Mouse (Mus musculus) Patski (cell line): ENCODE results near the gene Taar1. TPM values are rescaled to one million over a fixed set of nuclear protein-coding genes. Genes with fewer than 3 reads are reported as not detected.

ENCODE experiments used
- ATAC-seq: fragments of 100-300 bp; one replicate; pipeline ENCODE4 v1.8.0; 2021
- CTCF ChIA-PET: fragments of 350-600 bp; sonication (Branson Sonifier 250); formaldehyde crosslinking; loops from one replicate; lab custom pipeline; 2022; ENCODE audit warnings: inconsistent platforms; lab: Charles Lee
- POLR2A ChIA-PET: fragments of 350-600 bp; sonication (Branson Sonifier 250); formaldehyde crosslinking; loops from one replicate; lab custom pipeline; 2022; ENCODE audit warnings: antibody characterized with exemption, inconsistent platforms; lab: Charles Lee
- DNase-seq: peaks from one replicate; pipeline ENCODE4 v3.0.0-alpha.2; 2011; ENCODE audit warnings: low read depth, low spot score
- H3K27me3 ChIP-seq: fragments of 371-371 bp; one replicate; pipeline ENCODE4 v1.5.1; 2021
- CTCF ChIP-seq: fragments of 100-300 bp; IDR thresholded peaks from one replicate; pipeline ENCODE4 v1.5.1; 2021
- in situ Hi-C: fragments of 300-500 bp; cut with MboI; formaldehyde crosslinking; loops from 3 replicates; pipeline ENCODE4 v1.11.1; 2018; ENCODE audit warnings: low pct_unique_long_range_greater_than_20kb, mixed read lengths
- polyA plus RNA-seq: library from polyadenylated mRNA; unstranded; gene quantifications from one replicate; pipeline ENCODE4 v1.2.3, GENCODE M21; 2021

The Taar1 gene
- polyA plus RNA-seq, 1 experiment from 2014 or later, result not detected

DNA sequence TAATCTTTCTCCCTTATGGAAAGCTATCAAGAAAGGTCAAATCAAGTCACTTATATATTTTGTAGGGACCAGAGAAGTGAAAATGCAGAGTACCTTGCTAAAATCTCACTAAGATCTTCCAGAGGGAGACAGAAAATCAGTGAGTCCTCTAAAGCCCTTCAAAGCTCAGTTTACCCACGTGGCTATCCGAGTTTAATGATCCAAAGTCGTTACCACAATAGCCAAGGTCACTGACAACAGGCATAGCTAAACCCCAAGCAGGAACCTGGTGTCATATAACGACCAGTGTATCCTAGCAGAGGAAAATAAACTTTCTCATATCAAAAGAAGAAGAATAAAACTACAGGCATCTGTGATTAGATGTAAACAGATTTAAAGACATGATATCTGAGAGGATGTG lies 17.5 kb downstream of the Taar1 start:
- ChIA-PET CTCF (no interaction called here), POLR2A (no interaction called here)
- peaks cover 32% of the 10 kb centered on the region for H3K27me3 ChIP-seq
- in situ Hi-C loops, result no loop called here
- TF ChIP-seq CTCF, result no peak
- DNase-seq, result no peak
- no peak for ATAC-seq

DNA sequence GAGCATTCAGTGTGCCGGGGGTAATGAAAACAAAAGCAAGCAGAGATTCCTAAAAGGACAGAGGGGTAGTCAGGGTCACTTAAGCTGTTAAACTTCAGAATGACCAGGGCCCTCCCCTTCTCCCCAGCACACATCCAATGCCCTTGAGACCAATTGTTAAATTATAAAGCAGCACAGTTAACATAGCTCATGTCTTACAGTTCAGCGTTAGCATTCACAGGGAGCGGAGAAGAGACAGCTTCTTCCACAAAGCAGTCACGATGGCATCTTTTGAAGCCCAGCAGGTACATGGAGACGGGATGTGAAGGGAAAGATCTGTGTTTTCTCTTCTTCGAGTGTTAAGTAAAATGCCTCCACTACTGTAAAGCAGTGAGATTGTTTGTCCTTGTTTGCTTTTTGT lies 18.2 kb downstream of the Taar1 start, which contains the start of gene Taar2:
Gene Taar2, plus strand, starts transcription at position 261 of the 400 bp plus-strand sequence.
- H3K27me3 ChIP-seq, result peaks cover 27% of the 10 kb centered on the region
- ATAC-seq (no peak), DNase-seq (no peak)
- ChIA-PET CTCF (no interaction called here), POLR2A (no interaction called here)
- in situ Hi-C loops, result no loop called here
- TF ChIP-seq CTCF, result no peak

DNA sequence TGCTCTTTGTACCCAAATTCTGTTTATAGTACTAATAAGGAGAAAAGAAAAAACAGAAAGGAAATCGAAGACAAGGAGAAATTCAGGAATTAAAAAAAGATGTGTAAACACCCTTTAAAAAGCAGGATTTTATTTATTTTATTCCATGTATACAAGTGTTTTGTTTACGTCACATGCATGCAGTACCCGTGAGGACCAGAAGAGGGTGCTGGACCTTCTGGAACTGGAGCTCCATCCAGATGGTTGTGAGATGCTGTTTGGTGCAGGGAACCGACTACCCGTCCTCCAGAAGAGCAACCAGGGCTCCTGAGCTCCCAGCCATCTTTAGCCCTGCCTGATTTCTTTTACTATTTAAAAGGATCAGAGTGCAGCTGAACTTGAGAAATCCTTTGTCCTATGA lies 22.3 kb downstream of the Taar1 start:
- TF ChIP-seq CTCF, result peak; percentile 61
- H3K27me3 ChIP-seq, result peaks cover 27% of the 10 kb centered on the region
- ChIA-PET CTCF (no interaction called here), POLR2A (no interaction called here)
- in situ Hi-C loops, result no loop called here
- ATAC-seq (no peak), DNase-seq (no peak)

DNA sequence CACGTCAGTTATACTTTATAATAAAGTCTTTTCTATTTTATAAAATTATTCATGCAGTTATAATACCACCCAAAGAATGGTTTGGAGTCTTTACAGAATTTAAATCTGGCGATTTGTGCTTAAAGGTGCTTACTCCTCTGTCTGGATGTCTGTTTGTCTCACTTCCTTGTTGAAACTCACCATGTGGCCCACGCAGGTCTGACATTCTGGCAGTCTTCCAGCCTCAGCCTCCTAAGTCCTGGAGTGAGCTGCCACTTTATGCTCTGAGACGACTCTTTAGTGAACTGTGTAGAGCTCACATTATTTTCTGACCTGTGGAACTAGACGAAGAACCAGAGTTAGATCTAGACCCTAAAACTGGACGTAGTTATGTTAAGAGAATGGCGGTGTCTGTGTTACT lies 27.9 kb downstream of the Taar1 start:
- ChIA-PET CTCF (no interaction called here), POLR2A (no interaction called here)
- in situ Hi-C loops, result no loop called here
- no peak for ATAC-seq
- no peak for TF ChIP-seq CTCF
- H3K27me3 ChIP-seq, result peaks cover 15% of the 10 kb centered on the region
- no peak for DNase-seq

DNA sequence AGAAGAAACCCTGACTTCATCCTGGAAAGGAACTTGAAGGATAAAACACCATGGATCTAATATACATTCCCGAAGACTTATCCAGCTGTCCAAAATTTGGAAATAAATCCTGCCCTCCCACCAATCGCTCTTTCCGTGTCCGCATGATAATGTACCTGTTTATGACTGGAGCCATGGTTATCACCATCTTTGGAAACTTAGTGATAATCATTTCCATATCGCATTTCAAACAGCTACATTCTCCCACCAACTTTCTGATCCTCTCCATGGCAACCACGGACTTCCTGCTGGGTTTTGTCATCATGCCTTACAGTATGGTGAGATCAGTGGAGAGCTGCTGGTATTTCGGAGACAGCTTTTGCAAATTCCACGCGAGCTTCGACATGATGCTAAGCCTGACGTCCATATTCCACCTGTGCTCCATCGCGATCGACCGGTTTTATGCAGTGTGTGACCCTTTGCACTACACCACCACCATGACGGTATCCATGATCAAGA lies 29.4 kb downstream of the Taar1 start, which contains the start of gene Taar3:
Gene Taar3, plus strand, starts transcription at position 51 of the 498 bp plus-strand sequence.
- in situ Hi-C loops, result loop anchor here (25.0 kb wide), 1 partner anchor 338 kb away; no protein-coding TSS in a partner anchor
- no peak for DNase-seq
- ChIA-PET CTCF (no interaction called here), POLR2A (interaction anchor here (0.6 kb wide), 1 partner anchor 276 kb away, joined by 4 read pairs; no protein-coding TSS in a partner anchor)
- H3K27me3 ChIP-seq, result peaks cover 11% of the 10 kb centered on the region
- ATAC-seq, result no peak
- TF ChIP-seq CTCF, result no peak

DNA sequence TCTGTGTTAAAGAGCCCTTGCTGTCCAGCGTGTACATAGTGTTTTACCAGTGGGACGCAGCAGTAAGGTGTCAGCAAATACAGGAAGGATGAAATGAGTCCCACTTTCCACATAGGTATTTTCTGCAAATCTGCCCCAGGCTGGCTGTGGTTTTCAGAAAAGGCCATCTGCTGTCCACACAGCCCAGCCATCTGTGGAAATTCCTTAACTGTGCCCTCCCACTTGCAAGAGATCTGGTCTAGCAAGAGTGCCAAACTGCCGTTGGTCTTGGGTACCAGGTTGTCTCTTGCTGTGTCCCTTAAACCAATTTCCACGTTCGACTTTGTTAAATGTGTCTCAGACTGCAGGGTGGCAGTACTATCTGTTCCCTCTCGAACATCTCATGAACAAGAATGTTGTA lies 31.6 kb downstream of the Taar1 start:
- CTCF ChIA-PET, result no interaction called here
- DNase-seq (no peak), ATAC-seq (no peak)
- POLR2A ChIA-PET, result no interaction called here
- peaks cover 11% of the 10 kb centered on the region for H3K27me3 ChIP-seq
- TF ChIP-seq CTCF, result no peak
- in situ Hi-C loops, result loop anchor here (25.0 kb wide), 1 partner anchor 336 kb away; no protein-coding TSS in a partner anchor

DNA sequence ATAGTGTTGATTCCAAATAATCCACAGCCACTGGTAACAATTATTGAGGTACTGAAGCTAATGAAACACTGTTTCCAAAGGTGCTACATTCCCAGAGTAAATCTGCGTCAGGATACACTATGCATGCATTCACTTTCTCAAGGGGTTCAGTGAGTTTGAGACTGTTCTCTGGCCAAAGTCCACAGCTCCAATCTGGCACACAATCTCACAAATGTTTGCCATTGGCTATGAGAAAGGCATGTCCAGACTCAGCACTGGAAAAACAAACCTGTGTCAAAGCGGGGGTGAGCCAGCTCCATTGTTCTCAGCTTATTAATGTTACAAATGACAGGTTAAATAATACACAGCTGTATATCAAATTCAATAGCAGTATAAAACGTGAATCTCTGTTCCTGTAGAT lies 38.9 kb downstream of the Taar1 start:
- no peak for DNase-seq
- no peak for TF ChIP-seq CTCF
- H3K27me3 ChIP-seq, result peaks cover 17% of the 10 kb centered on the region
- ATAC-seq, result no peak
- POLR2A ChIA-PET, result no interaction called here
- in situ Hi-C loops, result loop anchor here (25.0 kb wide), 1 partner anchor 328 kb away; no protein-coding TSS in a partner anchor
- CTCF ChIA-PET, result no interaction called here

DNA sequence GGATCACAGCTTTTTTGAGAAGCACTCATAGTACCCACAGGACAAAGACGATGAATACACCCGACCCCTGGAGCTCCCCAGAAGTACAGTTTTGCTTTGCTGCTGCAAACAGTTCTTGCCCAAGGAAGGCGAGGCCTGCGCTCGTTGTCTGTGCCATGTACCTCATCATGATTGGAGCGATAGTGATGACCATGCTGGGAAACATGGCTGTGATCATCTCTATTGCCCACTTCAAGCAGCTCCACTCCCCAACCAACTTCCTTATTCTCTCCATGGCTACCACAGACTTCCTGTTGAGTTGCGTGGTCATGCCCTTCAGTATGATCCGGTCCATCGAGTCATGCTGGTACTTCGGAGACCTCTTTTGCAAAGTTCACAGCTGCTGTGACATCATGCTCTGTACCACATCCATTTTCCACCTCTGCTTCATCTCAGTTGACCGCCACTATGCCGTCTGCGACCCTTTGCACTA lies 40.3 kb downstream of the Taar1 start, which contains the start of gene Taar4:
Gene Taar4, plus strand, starts transcription at position 51 of the 472 bp plus-strand sequence.
- in situ Hi-C loops, result loop anchor here (25.0 kb wide), 1 partner anchor 327 kb away; no protein-coding TSS in a partner anchor
- ATAC-seq, result no peak
- ChIA-PET CTCF (no interaction called here), POLR2A (no interaction called here)
- peaks cover 17% of the 10 kb centered on the region for H3K27me3 ChIP-seq
- TF ChIP-seq CTCF, result no peak
- DNase-seq, result no peak

DNA sequence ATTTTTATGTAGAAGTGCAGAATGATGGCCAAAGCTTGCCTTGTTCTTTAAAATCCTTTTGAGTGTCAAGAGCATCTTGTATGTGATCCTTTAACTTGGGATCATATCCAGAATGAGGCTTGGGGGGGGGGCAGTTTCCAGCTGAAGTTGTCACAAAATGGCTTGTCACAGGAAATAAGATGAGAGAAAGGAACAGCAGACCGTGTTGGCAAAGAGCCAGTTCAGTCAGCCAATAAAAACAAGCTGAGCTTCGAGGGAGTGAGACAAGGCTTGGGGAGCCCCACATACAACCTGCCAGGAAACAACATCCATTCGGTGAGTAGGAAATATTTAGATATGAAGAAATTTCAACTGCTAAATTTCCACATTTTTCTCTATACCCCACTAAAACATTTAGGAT lies 43.3 kb downstream of the Taar1 start:
- ChIA-PET CTCF (no interaction called here), POLR2A (no interaction called here)
- in situ Hi-C loops, result loop anchor here (25.0 kb wide), 1 partner anchor 324 kb away; no protein-coding TSS in a partner anchor
- peaks cover 26% of the 10 kb centered on the region for H3K27me3 ChIP-seq
- DNase-seq, result no peak
- ATAC-seq, result no peak
- TF ChIP-seq CTCF, result no peak

DNA sequence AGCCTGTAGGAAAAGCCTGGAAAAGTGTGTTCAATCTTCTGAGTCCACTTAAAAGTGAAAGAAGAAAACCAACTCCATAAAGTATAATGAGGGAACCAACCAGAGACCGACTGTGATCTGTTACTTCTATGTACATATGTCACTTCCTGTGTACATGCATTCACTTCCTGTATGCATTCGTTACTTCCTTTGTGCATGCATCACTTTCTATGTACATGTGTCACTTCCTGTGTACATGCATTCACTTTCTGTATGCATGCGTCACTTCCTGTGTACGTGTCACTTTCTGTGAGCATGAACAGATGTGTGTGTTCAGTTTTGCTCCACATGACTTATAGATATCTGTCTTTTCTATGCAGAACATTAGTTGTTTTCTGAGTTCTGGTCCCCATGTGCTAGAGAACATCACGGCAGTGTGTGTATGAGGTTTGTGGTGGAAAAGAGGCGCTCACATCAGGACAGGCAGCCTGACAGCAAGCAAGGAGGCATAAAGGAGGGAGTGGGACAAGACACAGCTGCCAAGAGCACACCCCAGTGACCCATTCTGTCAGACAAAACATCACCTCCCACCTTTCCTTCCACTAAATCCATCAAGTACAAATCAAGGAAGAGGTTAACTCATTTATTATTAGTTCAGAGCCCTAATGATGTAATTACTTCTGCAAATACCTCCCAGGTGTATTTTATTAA lies 44.9 kb downstream of the Taar1 start:
- no peak for TF ChIP-seq CTCF
- CTCF ChIA-PET, result no interaction called here
- in situ Hi-C loops, result loop anchor here (25.0 kb wide), 1 partner anchor 322 kb away; no protein-coding TSS in a partner anchor
- H3K27me3 ChIP-seq, result peaks cover 28% of the 10 kb centered on the region
- ATAC-seq, result no peak
- POLR2A ChIA-PET, result no interaction called here
- no peak for DNase-seq

DNA sequence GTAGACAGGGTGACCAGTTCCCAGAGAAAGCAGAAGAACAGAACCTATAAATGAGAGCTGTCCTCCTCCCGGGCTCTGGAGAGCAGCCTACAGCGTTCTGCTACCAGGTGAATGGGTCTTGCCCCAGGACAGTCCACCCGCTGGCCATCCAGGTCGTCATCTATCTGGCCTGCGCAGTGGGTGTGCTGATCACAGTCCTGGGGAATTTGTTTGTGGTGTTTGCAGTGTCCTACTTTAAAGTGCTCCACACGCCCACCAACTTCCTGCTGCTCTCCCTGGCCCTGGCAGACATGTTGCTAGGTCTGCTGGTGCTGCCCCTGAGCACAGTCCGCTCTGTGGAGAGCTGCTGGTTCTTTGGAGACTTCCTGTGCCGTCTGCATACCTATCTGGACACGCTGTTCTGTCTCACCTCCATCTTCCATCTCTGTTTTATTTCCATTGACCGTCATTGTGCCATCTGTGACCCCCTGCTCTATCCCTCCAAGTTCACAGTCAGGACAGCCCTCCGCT lies 50.6 kb downstream of the Taar1 start, which contains the start of gene Taar5:
Gene Taar5, plus strand, starts transcription at position 51 of the 510 bp plus-strand sequence.
- TF ChIP-seq CTCF, result no peak
- peaks cover 42% of the 10 kb centered on the region for H3K27me3 ChIP-seq
- no peak for DNase-seq
- ChIA-PET POLR2A (no interaction called here), CTCF (interaction anchor here (1.2 kb wide), 1 partner anchor 11 kb away, joined by 3 read pairs; no protein-coding TSS in a partner anchor)
- ATAC-seq, result no peak
- in situ Hi-C loops, result loop anchor here (25.0 kb wide), 1 partner anchor 317 kb away; no protein-coding TSS in a partner anchor

Other genes starting within 250 kb of the Taar1 start
- 365 TPM for gene Rps12, start 133.1 kb upstream of the Taar1 start, polyA plus RNA-seq
- 8.0 TPM for gene Slc18b1, start 123.4 kb upstream of the Taar1 start, polyA plus RNA-seq
- not detected for gene Vnn3, start 68.9 kb upstream of the Taar1 start, polyA plus RNA-seq
- gene Vnn1, start 25.7 kb upstream of the Taar1 start, polyA plus RNA-seq, result 0.21 TPM
- not detected for gene Taar2, start 18.2 kb downstream of the Taar1 start, polyA plus RNA-seq
- not detected for gene Taar3, start 29.2 kb downstream of the Taar1 start, polyA plus RNA-seq
- not detected for gene Taar4, start 40.1 kb downstream of the Taar1 start, polyA plus RNA-seq
- not detected for gene Taar5, start 50.4 kb downstream of the Taar1 start, polyA plus RNA-seq
- not detected for gene Taar6, start 65.3 kb downstream of the Taar1 start, polyA plus RNA-seq
- not detected for gene Taar7a, start 73.1 kb downstream of the Taar1 start, polyA plus RNA-seq
- gene Taar7b, start 79.6 kb downstream of the Taar1 start, polyA plus RNA-seq, result not detected
- gene Taar7d, start 106.9 kb downstream of the Taar1 start, polyA plus RNA-seq, result not detected
- gene Taar7e, start 117.3 kb downstream of the Taar1 start, polyA plus RNA-seq, result not detected
- not detected for gene Taar7f, start 129.2 kb downstream of the Taar1 start, polyA plus RNA-seq
- not detected for gene Taar8a, start 156.1 kb downstream of the Taar1 start, polyA plus RNA-seq
- gene Taar8b, start 171.9 kb downstream of the Taar1 start, polyA plus RNA-seq, result not detected
- not detected for gene Taar8c, start 181.6 kb downstream of the Taar1 start, polyA plus RNA-seq
- gene Taar9, start 189.2 kb downstream of the Taar1 start, polyA plus RNA-seq, result not detected
- gene Stx7, start 228.9 kb downstream of the Taar1 start, polyA plus RNA-seq, result 145 TPM